Mouse (Mus musculus): Measurements from ENCODE around the gene Olfr894. TPM values are rescaled to one million over a fixed set of nuclear protein-coding genes. Genes with fewer than 3 reads are reported as not detected.
"Not testable (repeated sequence)": the region's sequence is repeated elsewhere in the genome, so short reads cannot be mapped to it uniquely, and the experiment has no call there.

The Olfr894 gene
- polyA plus RNA-seq (2015; fragmentation: Nextera tagmentation; extraction: Ambion mirVana): not detected in 2 replicates

- H3K4me3 ChIP-seq (replicated peaks): no peak within 1 kb of the TSS
- no peaks in the 10 kb centered on the region for H3K27me3 ChIP-seq
- H3K36me3 ChIP-seq: no peaks in the 10 kb centered on the region
- H3K9ac ChIP-seq: no peak within 1 kb of the TSS
- no peak within 1 kb of the TSS for H3K27ac ChIP-seq
- no peaks in the 10 kb centered on the region for H3K9me3 ChIP-seq (replicated peaks)
- H3K4me1 ChIP-seq (replicated peaks): no peaks in the 10 kb centered on the region
- DNase-seq: no peak
- ATAC-seq (ENCODE audit: low read depth): no peak
- H3K4me2 ChIP-seq: no peak within 1 kb of the TSS
These were observed at the start of gene Olfr894 for GRCm38 (mm10) chr9:38217755-38218154. Gene Olfr894, plus strand, starts transcription at chr9:38218055.

GRCm38 (mm10) chr9:38168341-38168740 lies 49.5 kb upstream of the Olfr894 start:
- not testable (repeated sequence) for ATAC-seq (ENCODE audit: low read depth); H3K4me1 ChIP-seq (replicated peaks); H3K27me3 ChIP-seq; H3K9ac ChIP-seq; H3K4me2 ChIP-seq; DNase-seq; H3K9me3 ChIP-seq (replicated peaks); H3K36me3 ChIP-seq; H3K4me3 ChIP-seq (replicated peaks); H3K27ac ChIP-seq
- WGBS (ENCODE audit: insufficient replicate concordance): 25% methylated on average over 2 of the region's 2 CpGs

GRCm38 (mm10) chr9:38180721-38181120 lies 37.1 kb upstream of the Olfr894 start, which contains the start of gene Olfr891:
Gene Olfr891, minus strand, starts transcription at chr9:38180821.
- no peaks in the 10 kb centered on the region for H3K36me3 ChIP-seq
- WGBS (ENCODE audit: insufficient replicate concordance): 50% methylated on average over 1 of the region's 1 CpGs
- H3K27me3 ChIP-seq: no peaks in the 10 kb centered on the region
- ATAC-seq (ENCODE audit: low read depth) (no peak), DNase-seq (no peak)
- no peak within 1 kb of the TSS for H3K9ac ChIP-seq
- no peak within 1 kb of the TSS for H3K4me3 ChIP-seq (replicated peaks)
- no peaks in the 10 kb centered on the region for H3K4me1 ChIP-seq (replicated peaks)
- no peaks in the 10 kb centered on the region for H3K9me3 ChIP-seq (replicated peaks)
- no peak within 1 kb of the TSS for H3K4me2 ChIP-seq
- H3K27ac ChIP-seq: no peak within 1 kb of the TSS

- no peak for DNase-seq
- Histone ChIP-seq H3K4me1 (replicated peaks) (no peaks in the 10 kb centered on the region), H3K4me2 (no peak within 1 kb of the TSS), H3K4me3 (replicated peaks) (no peak within 1 kb of the TSS), H3K9me3 (replicated peaks) (0 out of 2 replicates have a peak, but pooled peaks cover 3% of the 10 kb centered on the region), H3K36me3 (no peaks in the 10 kb centered on the region), H3K9ac (no peak within 1 kb of the TSS), H3K27me3 (no peaks in the 10 kb centered on the region), H3K27ac (no peak within 1 kb of the TSS)
- no peak for ATAC-seq (ENCODE audit: low read depth)
- WGBS (ENCODE audit: insufficient replicate concordance): 56% methylated on average over 3 of the region's 3 CpGs
These were observed 9.8 kb upstream of the Olfr894 start, which contains the start of gene Olfr893 for GRCm38 (mm10) chr9:38208065-38208464. Gene Olfr893, plus strand, starts transcription at chr9:38208365.

- Histone ChIP-seq H3K4me1 (replicated peaks) (no peaks in the 10 kb centered on the region), H3K4me3 (replicated peaks) (no peak within 1 kb of the TSS), H3K9ac (no peak within 1 kb of the TSS), H3K27ac (no peak within 1 kb of the TSS), H3K9me3 (replicated peaks) (no peaks in the 10 kb centered on the region), H3K36me3 (no peaks in the 10 kb centered on the region), H3K27me3 (no peaks in the 10 kb centered on the region), H3K4me2 (no peak within 1 kb of the TSS)
- DNase-seq: no peak
- no peak for ATAC-seq (ENCODE audit: low read depth)
These were observed 34.6 kb downstream of the Olfr894 start, which contains the start of gene Olfr143 for GRCm38 (mm10) chr9:38252474-38252873. Gene Olfr143, plus strand, starts transcription at chr9:38252774.

GRCm38 (mm10) chr9:38267551-38267950 lies 49.7 kb downstream of the Olfr894 start, which contains the start of gene Olfr895:
Gene Olfr895, plus strand, starts transcription at chr9:38267851.
- H3K27ac ChIP-seq: no peak within 1 kb of the TSS
- H3K9me3 ChIP-seq (replicated peaks): no peaks in the 10 kb centered on the region
- DNase-seq (no peak), ATAC-seq (ENCODE audit: low read depth) (no peak)
- no peak within 1 kb of the TSS for H3K9ac ChIP-seq
- no peaks in the 10 kb centered on the region for H3K27me3 ChIP-seq
- H3K36me3 ChIP-seq: no peaks in the 10 kb centered on the region
- no peak within 1 kb of the TSS for H3K4me3 ChIP-seq (replicated peaks)
- H3K4me2 ChIP-seq: no peak within 1 kb of the TSS
- H3K4me1 ChIP-seq (replicated peaks): no peaks in the 10 kb centered on the region

Other genes starting within 250 kb of the Olfr894 start
- gene Olfr881, start 226.2 kb upstream of the Olfr894 start, polyA plus RNA-seq (2015; fragmentation: Nextera tagmentation; extraction: Ambion mirVana): not detected in 2 replicates
- gene Olfr883, start 192.2 kb upstream of the Olfr894 start, polyA plus RNA-seq (2015; fragmentation: Nextera tagmentation; extraction: Ambion mirVana): not detected in 2 replicates
- not detected in 2 replicates for gene Olfr884, start 171.5 kb upstream of the Olfr894 start, polyA plus RNA-seq (2015; fragmentation: Nextera tagmentation; extraction: Ambion mirVana)
- not detected in 2 replicates for gene Olfr885, start 156.7 kb upstream of the Olfr894 start, polyA plus RNA-seq (2015; fragmentation: Nextera tagmentation; extraction: Ambion mirVana)
- gene Olfr887, start 134.0 kb upstream of the Olfr894 start, polyA plus RNA-seq (2015; fragmentation: Nextera tagmentation; extraction: Ambion mirVana): not detected in 2 replicates
- gene Olfr888, start 109.9 kb upstream of the Olfr894 start, polyA plus RNA-seq (2015; fragmentation: Nextera tagmentation; extraction: Ambion mirVana): not detected in 2 replicates
- gene Olfr889, start 102.9 kb upstream of the Olfr894 start, polyA plus RNA-seq (2015; fragmentation: Nextera tagmentation; extraction: Ambion mirVana): 0.15 and 0.18 TPM in 2 replicates
- gene Olfr890, start 75.5 kb upstream of the Olfr894 start, polyA plus RNA-seq (2015; fragmentation: Nextera tagmentation; extraction: Ambion mirVana): not detected in 2 replicates
- not detected in 2 replicates for gene Olfr891, start 37.2 kb upstream of the Olfr894 start, polyA plus RNA-seq (2015; fragmentation: Nextera tagmentation; extraction: Ambion mirVana)
- not detected in 2 replicates for gene Olfr893, start 9.7 kb upstream of the Olfr894 start, polyA plus RNA-seq (2015; fragmentation: Nextera tagmentation; extraction: Ambion mirVana)
- not detected in 2 replicates for gene Olfr143, start 34.7 kb downstream of the Olfr894 start, polyA plus RNA-seq (2015; fragmentation: Nextera tagmentation; extraction: Ambion mirVana)
- gene Olfr895, start 49.8 kb downstream of the Olfr894 start, polyA plus RNA-seq (2015; fragmentation: Nextera tagmentation; extraction: Ambion mirVana): not detected in 2 replicates
- gene Olfr896-ps1, start 73.1 kb downstream of the Olfr894 start, polyA plus RNA-seq (2015; fragmentation: Nextera tagmentation; extraction: Ambion mirVana): not detected in 2 replicates
- gene Olfr25, start 111.0 kb downstream of the Olfr894 start, polyA plus RNA-seq (2015; fragmentation: Nextera tagmentation; extraction: Ambion mirVana): not detected in 2 replicates
- not detected in 2 replicates for gene Olfr898, start 130.4 kb downstream of the Olfr894 start, polyA plus RNA-seq (2015; fragmentation: Nextera tagmentation; extraction: Ambion mirVana)
- not detected in 2 replicates for gene Olfr250, start 148.8 kb downstream of the Olfr894 start, polyA plus RNA-seq (2015; fragmentation: Nextera tagmentation; extraction: Ambion mirVana)
- not detected in 2 replicates for gene Olfr251, start 159.0 kb downstream of the Olfr894 start, polyA plus RNA-seq (2015; fragmentation: Nextera tagmentation; extraction: Ambion mirVana)
- not detected in 2 replicates for gene Olfr147, start 183.6 kb downstream of the Olfr894 start, polyA plus RNA-seq (2015; fragmentation: Nextera tagmentation; extraction: Ambion mirVana)
- gene Olfr901, start 211.4 kb downstream of the Olfr894 start, polyA plus RNA-seq (2015; fragmentation: Nextera tagmentation; extraction: Ambion mirVana): not detected in 2 replicates
- gene Olfr902, start 229.6 kb downstream of the Olfr894 start, polyA plus RNA-seq (2015; fragmentation: Nextera tagmentation; extraction: Ambion mirVana): not detected in 2 replicates
- not detected in 2 replicates for gene Olfr904, start 245.1 kb downstream of the Olfr894 start, polyA plus RNA-seq (2015; fragmentation: Nextera tagmentation; extraction: Ambion mirVana)